Mouse (Mus musculus): ENCODE data around the gene Gm16253. TPM values are rescaled to one million over a fixed set of nuclear protein-coding genes. Genes with fewer than 3 reads are reported as not detected.

Gm16253 gene
- polyA plus RNA-seq, 1 experiment from 2014 or later, result 1.9 TPM

GRCm38 (mm10) chr3:96581771-96582515 lies 5.2 kb downstream of the Gm16253 start:
- peaks cover 9% of the 10 kb centered on the region for H3K4me1 ChIP-seq (ENCODE audit: control insufficient read depth, insufficient read depth, low read length)
- 76% methylated on average over 16 of the region's 16 CpGs for WGBS
- no peaks in the 10 kb centered on the region for H3K9me3 ChIP-seq (ENCODE audit: control insufficient read depth, low read depth, low read length)
- H3K9ac ChIP-seq (replicated peaks; ENCODE audit: low read depth, low read length), result no peak overlapping the region
- H3K4me2 ChIP-seq (replicated peaks; ENCODE audit: low read depth, low read length), result no peak overlapping the region
- no peak overlapping the region for H3K4me3 ChIP-seq (ENCODE audit: low read depth, low read length)
- ATAC-seq (ENCODE audit: insufficient number of reproducible peaks, insufficient read depth, low FRiP score, low read depth), result no peak
- H3K36me3 ChIP-seq (ENCODE audit: control insufficient read depth, insufficient read depth, low read length), result no peaks in the 10 kb centered on the region
- H3K27me3 ChIP-seq (ENCODE audit: control insufficient read depth, insufficient read depth, low read length), result no peaks in the 10 kb centered on the region
- H3K27ac ChIP-seq (ENCODE audit: low read length), result no peak overlapping the region

GRCm38 (mm10) chr3:96583386-96583785 lies 6.6 kb downstream of the Gm16253 start:
- Histone ChIP-seq H3K36me3 (ENCODE audit: control insufficient read depth, insufficient read depth, low read length) (no peaks in the 10 kb centered on the region), H3K27ac (ENCODE audit: low read length) (no peak overlapping the region), H3K9ac (replicated peaks; ENCODE audit: low read depth, low read length) (no peak overlapping the region), H3K9me3 (ENCODE audit: control insufficient read depth, low read depth, low read length) (no peaks in the 10 kb centered on the region), H3K4me1 (ENCODE audit: control insufficient read depth, insufficient read depth, low read length) (peaks cover 2% of the 10 kb centered on the region; the same call in 1 of the 2 replicates), H3K4me3 (ENCODE audit: low read depth, low read length) (no peak overlapping the region), H3K27me3 (ENCODE audit: control insufficient read depth, insufficient read depth, low read length) (no peaks in the 10 kb centered on the region), H3K4me2 (replicated peaks; ENCODE audit: low read depth, low read length) (no peak overlapping the region)
- ATAC-seq (ENCODE audit: insufficient number of reproducible peaks, insufficient read depth, low FRiP score, low read depth), result no peak
- 98% methylated on average over 5 of the region's 5 CpGs for WGBS

- Histone ChIP-seq H3K4me2 (replicated peaks; ENCODE audit: low read depth, low read length) (no peak overlapping the region), H3K4me1 (ENCODE audit: control insufficient read depth, insufficient read depth, low read length) (peaks cover 4% of the 10 kb centered on the region; the same call in 1 of the 2 replicates), H3K4me3 (ENCODE audit: low read depth, low read length) (no peak overlapping the region), H3K9ac (replicated peaks; ENCODE audit: low read depth, low read length) (no peak overlapping the region), H3K27me3 (ENCODE audit: control insufficient read depth, insufficient read depth, low read length) (no peaks in the 10 kb centered on the region), H3K9me3 (ENCODE audit: control insufficient read depth, low read depth, low read length) (no peaks in the 10 kb centered on the region), H3K27ac (ENCODE audit: low read length) (no peak overlapping the region), H3K36me3 (ENCODE audit: control insufficient read depth, insufficient read depth, low read length) (no peaks in the 10 kb centered on the region)
- WGBS, result 81% methylated on average over 4 of the region's 4 CpGs
- no peak for ATAC-seq (ENCODE audit: insufficient number of reproducible peaks, insufficient read depth, low FRiP score, low read depth)
Observed at GRCm38 (mm10) chr3:96590657-96591056, 13.9 kb downstream of the Gm16253 start.

- WGBS, result under 1% methylated on average over 10 of the region's 10 CpGs
- Histone ChIP-seq H3K9me3 (ENCODE audit: control insufficient read depth, low read depth, low read length) (no peaks in the 10 kb centered on the region), H3K4me3 (ENCODE audit: low read depth, low read length) (peak overlapping the region; percentile 56), H3K4me2 (replicated peaks; ENCODE audit: low read depth, low read length) (peak overlapping the region; percentile 75), H3K36me3 (ENCODE audit: control insufficient read depth, insufficient read depth, low read length) (no peaks in the 10 kb centered on the region), H3K27ac (ENCODE audit: low read length) (peak overlapping the region; percentile 66; the same call in 1 of the 2 replicates), H3K9ac (replicated peaks; ENCODE audit: low read depth, low read length) (peak overlapping the region; percentile 62; the same call in 1 of the 2 replicates), H3K4me1 (ENCODE audit: control insufficient read depth, insufficient read depth, low read length) (peaks cover 17% of the 10 kb centered on the region; the same call in 1 of the 2 replicates), H3K27me3 (ENCODE audit: control insufficient read depth, insufficient read depth, low read length) (no peaks in the 10 kb centered on the region)
- ATAC-seq (ENCODE audit: insufficient number of reproducible peaks, insufficient read depth, low FRiP score, low read depth), result no peak
Observed at GRCm38 (mm10) chr3:96593374-96593773, 16.6 kb downstream of the Gm16253 start.

GRCm38 (mm10) chr3:96593790-96594560 lies 17.2 kb downstream of the Gm16253 start, which contains the start of gene Polr3gl:
Polr3gl (minus strand) TSS chr3:96594181.
- Histone ChIP-seq H3K4me2 (replicated peaks; ENCODE audit: low read depth, low read length) (peak within 1 kb of the TSS; percentile 75), H3K36me3 (ENCODE audit: control insufficient read depth, insufficient read depth, low read length) (no peaks in the 10 kb centered on the region), H3K27me3 (ENCODE audit: control insufficient read depth, insufficient read depth, low read length) (no peaks in the 10 kb centered on the region), H3K4me1 (ENCODE audit: control insufficient read depth, insufficient read depth, low read length) (peaks cover 21% of the 10 kb centered on the region; the same call in 1 of the 2 replicates), H3K27ac (ENCODE audit: low read length) (peak within 1 kb of the TSS; percentile 66; the same call in 1 of the 2 replicates), H3K9ac (replicated peaks; ENCODE audit: low read depth, low read length) (peak within 1 kb of the TSS; percentile 62), H3K9me3 (ENCODE audit: control insufficient read depth, low read depth, low read length) (no peaks in the 10 kb centered on the region), H3K4me3 (ENCODE audit: low read depth, low read length) (peak within 1 kb of the TSS; percentile 56)
- WGBS, result under 1% methylated on average over 37 of the region's 38 CpGs
- peak; percentile 89 for ATAC-seq (ENCODE audit: insufficient number of reproducible peaks, insufficient read depth, low FRiP score, low read depth)

- 80% methylated on average over 5 of the region's 5 CpGs for WGBS
- no peak overlapping the region for H3K27ac ChIP-seq (ENCODE audit: low read length)
Observed at GRCm38 (mm10) chr3:96594851-96595250, 18.1 kb downstream of the Gm16253 start.

GRCm38 (mm10) chr3:96595661-96596060 lies 18.9 kb downstream of the Gm16253 start:
- no peaks in the 10 kb centered on the region for H3K36me3 ChIP-seq (ENCODE audit: control insufficient read depth, insufficient read depth, low read length)
- H3K27me3 ChIP-seq (ENCODE audit: control insufficient read depth, insufficient read depth, low read length), result no peaks in the 10 kb centered on the region
- no peak for ATAC-seq (ENCODE audit: insufficient number of reproducible peaks, insufficient read depth, low FRiP score, low read depth)
- H3K4me3 ChIP-seq (ENCODE audit: low read depth, low read length), result 0 out of 2 replicates have a peak overlapping the region, but pooled peaks have one; percentile 44
- peak overlapping the region; percentile 82 for H3K4me2 ChIP-seq (replicated peaks; ENCODE audit: low read depth, low read length)
- 21% methylated on average over 6 of the region's 6 CpGs for WGBS
- H3K4me1 ChIP-seq (ENCODE audit: control insufficient read depth, insufficient read depth, low read length), result peaks cover 28% of the 10 kb centered on the region; the same call in 1 of the 2 replicates
- H3K9me3 ChIP-seq (ENCODE audit: control insufficient read depth, low read depth, low read length), result no peaks in the 10 kb centered on the region
- H3K27ac ChIP-seq (ENCODE audit: low read length), result no peak overlapping the region; the same call in 1 of the 2 replicates
- no peak overlapping the region for H3K9ac ChIP-seq (replicated peaks; ENCODE audit: low read depth, low read length)

More at GRCm38 (mm10) chr3:96594851-96595250, 18.1 kb downstream of the Gm16253 start:
- no peak overlapping the region for H3K9ac ChIP-seq (replicated peaks; ENCODE audit: low read depth, low read length)
- no peak for ATAC-seq (ENCODE audit: insufficient number of reproducible peaks, insufficient read depth, low FRiP score, low read depth)
- H3K4me2 ChIP-seq (replicated peaks; ENCODE audit: low read depth, low read length), result no peak overlapping the region
- no peaks in the 10 kb centered on the region for H3K9me3 ChIP-seq (ENCODE audit: control insufficient read depth, low read depth, low read length)
- no peaks in the 10 kb centered on the region for H3K27me3 ChIP-seq (ENCODE audit: control insufficient read depth, insufficient read depth, low read length)
- peaks cover 24% of the 10 kb centered on the region; the same call in 1 of the 2 replicates for H3K4me1 ChIP-seq (ENCODE audit: control insufficient read depth, insufficient read depth, low read length)
- H3K36me3 ChIP-seq (ENCODE audit: control insufficient read depth, insufficient read depth, low read length), result no peaks in the 10 kb centered on the region
- H3K4me3 ChIP-seq (ENCODE audit: low read depth, low read length), result no peak overlapping the region

GRCm38 (mm10) chr3:96596228-96596707 lies 19.5 kb downstream of the Gm16253 start, which contains the start of gene Ankrd34a:
Ankrd34a (plus strand) TSS chr3:96596636.
- WGBS, result under 1% methylated on average over 22 of the region's 23 CpGs
- Histone ChIP-seq H3K27ac (ENCODE audit: low read length) (peak within 1 kb of the TSS; percentile 55; the same call in 1 of the 2 replicates), H3K4me1 (ENCODE audit: control insufficient read depth, insufficient read depth, low read length) (peaks cover 28% of the 10 kb centered on the region; the same call in 1 of the 2 replicates), H3K9ac (replicated peaks; ENCODE audit: low read depth, low read length) (peak within 1 kb of the TSS; percentile 46), H3K9me3 (ENCODE audit: control insufficient read depth, low read depth, low read length) (no peaks in the 10 kb centered on the region), H3K36me3 (ENCODE audit: control insufficient read depth, insufficient read depth, low read length) (no peaks in the 10 kb centered on the region), H3K4me3 (ENCODE audit: low read depth, low read length) (peak within 1 kb of the TSS; percentile 44), H3K4me2 (replicated peaks; ENCODE audit: low read depth, low read length) (peak within 1 kb of the TSS; percentile 82), H3K27me3 (ENCODE audit: control insufficient read depth, insufficient read depth, low read length) (no peaks in the 10 kb centered on the region)
- ATAC-seq (ENCODE audit: insufficient number of reproducible peaks, insufficient read depth, low FRiP score, low read depth), result no peak
